Mouse (Mus musculus) neural tube, embryonic 13.5 days (tissue): ENCODE data around the gene Egfr. TPM values are rescaled to one million over a fixed set of nuclear protein-coding genes. Genes with fewer than 3 reads are reported as not detected.

Experiments
- ATAC-seq: fragments of 200-750 bp; cut with Nextera tagmentation; 2 replicates; pipeline ENCODE4 v1.8.0; 2017; ENCODE audit warnings: low read depth, mild to moderate bottlenecking, moderate TSS enrichment, moderate library complexity
- H3K27ac ChIP-seq: fragments of 300-500 bp; sonication (generic); replicated peaks from 2 replicates; pipeline ENCODE4 v1.5.1; 2015; ENCODE audit warnings: moderate library complexity, mild to moderate bottlenecking, inconsistent platforms
- H3K27me3 ChIP-seq: fragments of 300-500 bp; sonication (generic); 2 replicates; pipeline ENCODE4 v1.6.1; 2015; ENCODE audit warnings: mild to moderate bottlenecking, inconsistent platforms
- H3K36me3 ChIP-seq: fragments of 300-500 bp; sonication (generic); 2 replicates; pipeline ENCODE4 v1.6.1; 2015; ENCODE audit warnings: mild to moderate bottlenecking, inconsistent platforms
- H3K4me1 ChIP-seq: fragments of 300-500 bp; sonication (generic); replicated peaks from 2 replicates; pipeline ENCODE4 v1.6.1; 2015; ENCODE audit warnings: inconsistent platforms
- H3K4me2 ChIP-seq: fragments of 300-500 bp; sonication (generic); 2 replicates; pipeline ENCODE4 v1.6.1; 2015; ENCODE audit warnings: inconsistent platforms, mild to moderate bottlenecking, moderate library complexity
- H3K4me3 ChIP-seq: fragments of 300-500 bp; sonication (generic); 2 replicates; pipeline ENCODE4 v1.5.1; 2015; ENCODE audit warnings: mild to moderate bottlenecking, inconsistent platforms
- H3K9ac ChIP-seq: fragments of 300-500 bp; sonication (generic); 2 replicates; pipeline ENCODE4 v1.6.1; 2015; ENCODE audit warnings: moderate library complexity, mild to moderate bottlenecking, inconsistent platforms
- H3K9me3 ChIP-seq: fragments of 300-500 bp; sonication (generic); 2 replicates; pipeline ENCODE4 v1.6.1; 2016; ENCODE audit warnings: inconsistent platforms
- WGBS: fragments of 180-500 bp; shearing (Covaris S2); methylation state at CpG from one replicate; pipeline ENCODE4 v1.1.7; 2015; 5-methylcytosine and 5-hydroxymethylcytosine counted together
- polyA plus RNA-seq: library from polyadenylated mRNA; unstranded; fragments of >200 nt; fragmentation: Nextera tagmentation; extraction: Ambion mirVana; gene quantifications from 2 replicates; pipeline ENCODE4 v1.2.1, GENCODE M21; 2015

The Egfr gene
- polyA plus RNA-seq, 1 experiment from 2014 or later = 2.4 TPM

DNA sequence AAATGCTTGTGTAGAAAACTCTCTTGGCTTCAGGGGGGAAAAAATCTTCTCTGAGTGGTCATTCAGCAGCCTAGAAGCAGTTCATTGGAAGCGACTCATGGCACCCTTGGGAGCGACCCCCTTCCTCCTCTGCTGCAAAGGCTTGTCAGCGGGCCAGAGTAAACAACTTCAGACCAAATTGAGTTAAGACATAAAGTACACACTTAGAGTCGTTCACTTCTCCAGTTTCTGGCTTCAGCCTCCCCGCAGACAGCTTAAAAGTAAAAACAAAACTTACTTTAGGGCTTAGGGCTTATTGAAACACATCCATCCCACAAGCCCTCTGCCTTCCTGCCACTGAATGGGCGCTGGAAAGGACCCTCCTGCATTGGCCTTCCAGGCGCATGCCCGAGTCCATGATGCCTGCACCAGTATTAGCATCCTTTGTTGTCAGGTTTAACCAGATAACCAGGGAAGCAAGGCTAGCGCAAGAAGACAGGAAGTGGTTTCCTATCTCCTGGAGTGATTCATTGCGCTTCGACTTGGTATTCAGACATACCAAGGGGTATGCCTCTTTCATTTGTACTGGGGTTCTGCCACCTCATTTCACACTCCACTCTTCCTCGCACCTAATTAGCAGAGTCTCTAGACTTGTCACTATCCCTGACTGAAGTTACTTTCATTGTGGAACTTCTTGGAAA, 92.0 kb downstream of the Egfr start:
- no peak for ATAC-seq
- Histone ChIP-seq H3K36me3 (no peaks in the 10 kb centered on the region), H3K27me3 (no peaks in the 10 kb centered on the region), H3K4me3 (no peak overlapping the region), H3K9ac (no peak overlapping the region), H3K4me1 (no peaks in the 10 kb centered on the region), H3K4me2 (no peak overlapping the region), H3K27ac (no peak overlapping the region), H3K9me3 (no peaks in the 10 kb centered on the region)
- WGBS = 77% methylated on average over 12 of the region's 12 CpGs

- 80% methylated on average over 6 of the region's 6 CpGs for WGBS
- Histone ChIP-seq H3K4me1 (no peaks in the 10 kb centered on the region), H3K9me3 (no peaks in the 10 kb centered on the region), H3K4me2 (no peak overlapping the region), H3K36me3 (no peaks in the 10 kb centered on the region), H3K9ac (no peak overlapping the region), H3K27ac (no peak overlapping the region), H3K27me3 (no peaks in the 10 kb centered on the region), H3K4me3 (no peak overlapping the region)
- ATAC-seq = no peak
Measured at GRCm38 (mm10) chr11:16848881-16849280, 96.9 kb downstream of the Egfr start.

GRCm38 (mm10) chr11:16851361-16851760, 99.4 kb downstream of the Egfr start:
- Histone ChIP-seq H3K9me3 (no peaks in the 10 kb centered on the region), H3K4me2 (no peak overlapping the region), H3K9ac (no peak overlapping the region), H3K36me3 (no peaks in the 10 kb centered on the region), H3K27ac (no peak overlapping the region), H3K4me3 (no peak overlapping the region), H3K4me1 (no peaks in the 10 kb centered on the region), H3K27me3 (no peaks in the 10 kb centered on the region)
- ATAC-seq = no peak
- 96% methylated on average over 1 of the region's 1 CpGs for WGBS

- no peak overlapping the region for H3K9ac ChIP-seq
- no peaks in the 10 kb centered on the region for H3K36me3 ChIP-seq
- H3K4me2 ChIP-seq = no peak overlapping the region
- no peaks in the 10 kb centered on the region for H3K9me3 ChIP-seq
- H3K27ac ChIP-seq = no peak overlapping the region
- 76% methylated on average over 2 of the region's 2 CpGs for WGBS
- H3K27me3 ChIP-seq = no peaks in the 10 kb centered on the region
- no peak for ATAC-seq
- no peaks in the 10 kb centered on the region for H3K4me1 ChIP-seq
- no peak overlapping the region for H3K4me3 ChIP-seq
Measured at GRCm38 (mm10) chr11:16854111-16854510, 102.1 kb downstream of the Egfr start.

- no peak overlapping the region for H3K27ac ChIP-seq
- 77% methylated on average over 2 of the region's 2 CpGs for WGBS
- ATAC-seq = no peak
Measured at GRCm38 (mm10) chr11:16857346-16857745, 105.3 kb downstream of the Egfr start.

GRCm38 (mm10) chr11:16861037-16861436, 109.0 kb downstream of the Egfr start:
- Histone ChIP-seq H3K4me1 (no peaks in the 10 kb centered on the region), H3K9me3 (no peaks in the 10 kb centered on the region), H3K4me3 (no peak overlapping the region), H3K36me3 (no peaks in the 10 kb centered on the region), H3K9ac (no peak overlapping the region), H3K4me2 (no peak overlapping the region), H3K27me3 (no peaks in the 10 kb centered on the region), H3K27ac (no peak overlapping the region)
- WGBS = 82% methylated on average over 6 of the region's 6 CpGs
- no peak for ATAC-seq

More at GRCm38 (mm10) chr11:16857346-16857745, 105.3 kb downstream of the Egfr start:
- H3K36me3 ChIP-seq = no peaks in the 10 kb centered on the region
- no peaks in the 10 kb centered on the region for H3K27me3 ChIP-seq
- no peak overlapping the region for H3K4me3 ChIP-seq
- no peaks in the 10 kb centered on the region for H3K4me1 ChIP-seq
- no peak overlapping the region for H3K4me2 ChIP-seq
- no peak overlapping the region for H3K9ac ChIP-seq
- no peaks in the 10 kb centered on the region for H3K9me3 ChIP-seq

DNA sequence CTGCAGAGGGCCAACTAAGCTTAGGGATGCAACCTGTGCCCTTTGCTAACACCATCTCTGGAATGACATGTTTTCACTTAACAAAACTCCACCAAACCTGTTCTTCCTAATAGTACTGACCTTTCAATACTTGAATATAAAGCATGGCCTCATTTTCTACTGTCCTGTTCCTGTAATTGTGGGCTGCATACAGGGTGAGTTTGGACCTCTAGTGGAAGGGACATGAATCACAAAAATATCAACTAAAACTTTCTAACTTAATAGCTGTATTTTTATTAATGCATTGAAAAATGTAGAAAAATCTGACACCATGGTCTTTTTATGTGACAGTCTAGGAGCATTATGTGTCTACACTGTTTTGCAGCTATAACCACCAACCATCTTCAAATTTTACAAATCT, 111.5 kb downstream of the Egfr start:
- Histone ChIP-seq H3K9ac (no peak overlapping the region), H3K36me3 (no peaks in the 10 kb centered on the region), H3K4me1 (no peaks in the 10 kb centered on the region), H3K4me3 (no peak overlapping the region), H3K27me3 (no peaks in the 10 kb centered on the region), H3K27ac (no peak overlapping the region), H3K4me2 (no peak overlapping the region), H3K9me3 (no peaks in the 10 kb centered on the region)
- ATAC-seq = no peak

- H3K27ac ChIP-seq = no peak overlapping the region
- no peaks in the 10 kb centered on the region for H3K27me3 ChIP-seq
- H3K4me1 ChIP-seq = no peaks in the 10 kb centered on the region
- ATAC-seq = no peak
- H3K9ac ChIP-seq = no peak overlapping the region
- WGBS = 82% methylated on average over 3 of the region's 3 CpGs
- H3K36me3 ChIP-seq = no peaks in the 10 kb centered on the region
- H3K9me3 ChIP-seq = no peaks in the 10 kb centered on the region
- H3K4me3 ChIP-seq = no peak overlapping the region
- H3K4me2 ChIP-seq = no peak overlapping the region
Measured at GRCm38 (mm10) chr11:16864980-16865561, 113.1 kb downstream of the Egfr start.

DNA sequence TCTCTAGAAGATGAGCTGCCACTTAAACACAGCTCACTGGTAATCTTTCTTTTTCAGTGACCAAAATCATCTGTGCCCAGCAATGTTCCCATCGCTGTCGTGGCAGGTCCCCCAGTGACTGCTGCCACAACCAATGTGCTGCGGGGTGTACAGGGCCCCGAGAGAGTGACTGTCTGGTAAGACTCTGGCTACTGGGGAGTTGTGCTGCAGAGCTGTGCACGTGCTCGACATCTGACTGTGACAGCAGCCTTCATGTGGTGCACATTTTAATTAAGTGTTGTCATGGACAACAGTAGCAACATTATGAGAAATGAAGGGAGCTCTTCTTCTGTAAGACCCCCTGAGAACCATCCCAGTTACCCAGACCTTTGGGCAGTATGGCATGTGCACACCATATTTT, 116.0 kb downstream of the Egfr start:
- no peaks in the 10 kb centered on the region for H3K9me3 ChIP-seq
- H3K27ac ChIP-seq = no peak overlapping the region
- ATAC-seq = no peak
- 68% methylated on average over 6 of the region's 6 CpGs for WGBS
- no peak overlapping the region for H3K9ac ChIP-seq
- no peaks in the 10 kb centered on the region for H3K36me3 ChIP-seq
- no peak overlapping the region for H3K4me3 ChIP-seq
- no peaks in the 10 kb centered on the region for H3K4me1 ChIP-seq
- H3K4me2 ChIP-seq = no peak overlapping the region
- H3K27me3 ChIP-seq = no peaks in the 10 kb centered on the region

DNA sequence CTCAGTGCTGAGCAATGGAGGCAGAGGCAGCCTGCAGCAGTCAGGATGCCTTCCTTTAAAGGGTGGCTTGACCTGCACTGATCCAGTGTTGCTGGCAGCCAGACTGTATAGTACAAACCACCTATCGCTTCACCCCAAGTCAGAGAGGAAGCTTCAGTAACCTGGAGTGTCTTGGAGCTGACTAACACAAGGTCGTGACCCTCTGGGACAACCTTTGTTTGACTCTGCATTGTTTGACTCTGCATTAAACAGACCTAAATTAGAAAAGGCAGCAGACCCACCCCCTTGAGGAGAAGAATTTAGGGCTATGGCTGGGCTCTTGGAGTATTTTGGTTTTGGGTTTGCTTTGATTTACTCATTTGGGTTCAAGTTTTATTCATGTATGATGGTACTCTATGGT, 117.5 kb downstream of the Egfr start:
- Histone ChIP-seq H3K4me2 (no peak overlapping the region), H3K4me1 (no peaks in the 10 kb centered on the region), H3K27me3 (no peaks in the 10 kb centered on the region), H3K27ac (no peak overlapping the region), H3K4me3 (no peak overlapping the region), H3K36me3 (no peaks in the 10 kb centered on the region), H3K9me3 (no peaks in the 10 kb centered on the region), H3K9ac (no peak overlapping the region)
- no peak for ATAC-seq
- 65% methylated on average over 2 of the region's 2 CpGs for WGBS

DNA sequence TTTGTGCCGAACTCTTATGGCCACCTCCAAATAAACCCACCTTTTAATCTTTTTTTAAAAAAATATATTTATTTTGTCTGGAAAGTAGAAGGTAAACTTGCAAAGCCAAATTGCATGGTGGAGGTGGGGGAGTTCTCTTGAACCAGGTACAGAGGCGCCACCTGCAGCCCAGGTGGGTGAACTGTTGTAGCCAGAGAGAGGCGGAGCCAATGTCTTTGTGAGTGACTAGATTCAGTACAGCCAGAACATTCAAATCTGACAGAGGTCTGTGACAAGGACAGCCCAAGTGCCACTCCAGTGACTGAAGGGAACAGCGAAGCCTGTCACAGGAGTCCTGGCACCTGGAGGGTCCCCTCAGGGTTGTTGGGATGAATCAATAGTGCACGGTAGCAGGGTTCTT, 119.1 kb downstream of the Egfr start:
- H3K27me3 ChIP-seq = no peaks in the 10 kb centered on the region
- no peak for ATAC-seq
- no peaks in the 10 kb centered on the region for H3K36me3 ChIP-seq
- H3K4me1 ChIP-seq = no peaks in the 10 kb centered on the region
- no peak overlapping the region for H3K9ac ChIP-seq
- 69% methylated on average over 5 of the region's 5 CpGs for WGBS
- H3K4me3 ChIP-seq = no peak overlapping the region
- H3K4me2 ChIP-seq = no peak overlapping the region
- no peaks in the 10 kb centered on the region for H3K9me3 ChIP-seq
- H3K27ac ChIP-seq = no peak overlapping the region

GRCm38 (mm10) chr11:16877676-16878378, 125.8 kb downstream of the Egfr start:
- Histone ChIP-seq H3K9me3 (no peaks in the 10 kb centered on the region), H3K4me2 (no peak overlapping the region), H3K36me3 (no peaks in the 10 kb centered on the region), H3K27ac (no peak overlapping the region), H3K27me3 (no peaks in the 10 kb centered on the region), H3K4me3 (no peak overlapping the region), H3K9ac (no peak overlapping the region), H3K4me1 (peaks cover 5% of the 10 kb centered on the region; the same call in 1 of the 2 replicates)
- ATAC-seq = no peak
- 43% methylated on average over 9 of the region's 9 CpGs for WGBS
